Mouse (Mus musculus) midbrain, embryonic 16.5 days (tissue): ENCODE data around the gene Muc4. TPM values are rescaled to one million over a fixed set of nuclear protein-coding genes. Genes with fewer than 3 reads are reported as not detected.

ENCODE experiments used
- ATAC-seq: fragments of 200-750 bp; cut with Nextera tagmentation; 2 replicates; pipeline ENCODE4 v1.8.0; 2017; ENCODE audit warnings: moderate TSS enrichment
- H3K27ac ChIP-seq: fragments of 300-500 bp; sonication (generic); 2 replicates; pipeline ENCODE4 v1.5.1; 2014; ENCODE audit warnings: mild to moderate bottlenecking, low read length, mixed read lengths
- H3K27me3 ChIP-seq: fragments of 300-500 bp; sonication (generic); 2 replicates; pipeline ENCODE4 v1.6.1; 2014; ENCODE audit warnings: low read depth, low read length, mixed read lengths; ENCODE audit not compliant: control insufficient read depth, insufficient read depth
- H3K36me3 ChIP-seq: fragments of 300-500 bp; sonication (generic); 2 replicates; pipeline ENCODE4 v1.6.1; 2014; ENCODE audit warnings: mild to moderate bottlenecking, low read length, moderate library complexity, mixed read lengths; ENCODE audit not compliant: control insufficient read depth, insufficient read depth
- H3K4me1 ChIP-seq: fragments of 300-500 bp; sonication (generic); 2 replicates; pipeline ENCODE4 v1.6.1; 2014; ENCODE audit warnings: mild to moderate bottlenecking, low read length, mixed read lengths; ENCODE audit not compliant: control insufficient read depth, insufficient read depth
- H3K4me2 ChIP-seq: fragments of 300-500 bp; sonication (generic); 2 replicates; pipeline ENCODE4 v1.6.1; 2014; ENCODE audit warnings: mild to moderate bottlenecking, low read length, mixed read lengths
- H3K4me3 ChIP-seq: fragments of 300-500 bp; sonication (generic); 2 replicates; pipeline ENCODE4 v1.5.1; 2014; ENCODE audit warnings: low read depth, mild to moderate bottlenecking, low read length, moderate library complexity, mixed read lengths
- H3K9ac ChIP-seq: fragments of 300-500 bp; sonication (generic); 2 replicates; pipeline ENCODE4 v1.6.1; 2014; ENCODE audit warnings: low read depth, low read length, mixed read lengths
- H3K9me3 ChIP-seq: fragments of 300-500 bp; sonication (generic); replicated peaks from 2 replicates; pipeline ENCODE4 v1.6.1; 2014; ENCODE audit warnings: mild to moderate bottlenecking, low read length, mixed read lengths; ENCODE audit not compliant: control insufficient read depth, poor library complexity, severe bottlenecking
- WGBS: fragments of 180-500 bp; shearing (Covaris S2); extraction: QIAGEN DNeasy Blood & Tissue Kit; methylation state at CpG from one replicate; pipeline ENCODE4 v1.1.7; 2014; 5-methylcytosine and 5-hydroxymethylcytosine counted together
- polyA plus RNA-seq: library from polyadenylated mRNA; unstranded; fragments of >200 nt; fragmentation: Nextera tagmentation; extraction: Ambion mirVana; gene quantifications from 2 replicates; pipeline ENCODE4 v1.2.1, GENCODE M21; 2015

Muc4 gene
- polyA plus RNA-seq, 1 experiment from 2014 or later = not detected

DNA sequence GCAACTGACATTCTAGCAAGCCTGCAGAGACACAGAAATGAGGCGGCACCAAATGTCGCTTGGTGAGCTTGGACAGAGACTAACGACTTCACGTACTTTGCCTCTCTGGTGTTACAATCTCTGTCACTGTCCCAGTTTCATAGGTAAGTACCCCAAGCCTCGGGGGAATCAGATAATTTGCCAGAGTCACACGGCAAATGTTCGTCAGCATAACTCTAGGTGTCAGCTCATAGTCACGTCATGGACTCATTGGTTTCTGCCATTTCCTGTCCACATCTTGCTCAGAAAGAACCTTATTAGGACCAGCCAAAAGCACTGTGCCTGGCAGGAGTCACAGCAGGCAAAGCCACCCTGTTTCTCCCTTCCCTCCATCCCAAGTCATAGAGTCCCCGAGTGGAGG lies 5.7 kb downstream of the Muc4 start:
- no peak for ATAC-seq

DNA sequence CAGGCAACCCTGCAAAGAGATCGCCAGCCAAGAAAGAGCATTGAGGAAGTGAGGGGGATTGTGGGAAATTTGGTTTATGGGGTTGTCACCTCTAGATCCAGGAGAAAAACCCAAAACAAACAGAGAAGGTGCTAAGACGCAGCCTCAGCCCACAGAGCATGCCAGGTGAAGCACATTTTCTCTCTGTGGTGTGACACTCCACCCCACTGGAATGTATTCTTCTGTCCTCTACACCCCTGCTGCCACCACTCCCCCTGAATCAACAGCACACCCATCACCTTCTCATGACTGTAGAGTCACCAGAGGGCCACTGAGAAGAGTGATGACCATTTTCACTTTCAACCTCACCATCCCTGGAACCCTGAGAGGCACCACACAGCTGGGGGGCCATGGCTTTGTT lies 7.0 kb downstream of the Muc4 start:
- Histone ChIP-seq H3K9me3 (no peaks in the 10 kb centered on the region), H3K27me3 (no peaks in the 10 kb centered on the region), H3K4me2 (no peak overlapping the region), H3K4me3 (no peak overlapping the region), H3K4me1 (no peaks in the 10 kb centered on the region), H3K27ac (no peak overlapping the region), H3K36me3 (no peaks in the 10 kb centered on the region), H3K9ac (no peak overlapping the region)
- ATAC-seq = no peak
- 80% methylated on average over 2 of the region's 2 CpGs for WGBS

More for the DNA sequence above, 5.7 kb downstream of the Muc4 start:
- Histone ChIP-seq H3K4me1 (no peaks in the 10 kb centered on the region), H3K4me3 (no peak overlapping the region), H3K4me2 (no peak overlapping the region), H3K36me3 (no peaks in the 10 kb centered on the region), H3K27ac (no peak overlapping the region), H3K9me3 (no peaks in the 10 kb centered on the region), H3K9ac (no peak overlapping the region), H3K27me3 (no peaks in the 10 kb centered on the region)
- WGBS = 86% methylated on average over 9 of the region's 9 CpGs

DNA sequence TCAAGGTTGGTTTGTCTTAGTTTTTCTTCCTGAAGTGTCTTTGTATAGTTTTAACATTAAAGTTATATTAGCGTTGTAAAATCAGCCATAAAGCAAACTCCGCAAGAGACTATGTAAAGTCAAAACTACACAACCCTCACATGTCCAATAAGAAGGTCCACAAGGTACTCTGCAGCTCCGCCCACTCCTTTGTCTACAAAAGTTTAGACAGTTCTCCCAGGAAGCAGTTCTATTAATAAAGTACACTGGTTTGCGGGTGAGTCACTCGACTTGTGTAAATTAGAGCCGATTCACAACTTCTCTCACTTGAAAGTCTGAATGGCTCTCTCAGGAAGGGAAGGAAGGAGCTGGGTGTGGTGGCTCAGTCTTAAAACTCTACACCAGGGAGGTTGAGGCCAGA lies 10.2 kb downstream of the Muc4 start:
- no peaks in the 10 kb centered on the region for H3K36me3 ChIP-seq
- H3K9ac ChIP-seq = no peak overlapping the region
- ATAC-seq = no peak
- H3K27ac ChIP-seq = no peak overlapping the region
- H3K4me3 ChIP-seq = no peak overlapping the region
- H3K4me2 ChIP-seq = no peak overlapping the region
- H3K9me3 ChIP-seq = no peaks in the 10 kb centered on the region
- no peaks in the 10 kb centered on the region for H3K4me1 ChIP-seq
- 82% methylated on average over 6 of the region's 6 CpGs for WGBS
- no peaks in the 10 kb centered on the region for H3K27me3 ChIP-seq

DNA sequence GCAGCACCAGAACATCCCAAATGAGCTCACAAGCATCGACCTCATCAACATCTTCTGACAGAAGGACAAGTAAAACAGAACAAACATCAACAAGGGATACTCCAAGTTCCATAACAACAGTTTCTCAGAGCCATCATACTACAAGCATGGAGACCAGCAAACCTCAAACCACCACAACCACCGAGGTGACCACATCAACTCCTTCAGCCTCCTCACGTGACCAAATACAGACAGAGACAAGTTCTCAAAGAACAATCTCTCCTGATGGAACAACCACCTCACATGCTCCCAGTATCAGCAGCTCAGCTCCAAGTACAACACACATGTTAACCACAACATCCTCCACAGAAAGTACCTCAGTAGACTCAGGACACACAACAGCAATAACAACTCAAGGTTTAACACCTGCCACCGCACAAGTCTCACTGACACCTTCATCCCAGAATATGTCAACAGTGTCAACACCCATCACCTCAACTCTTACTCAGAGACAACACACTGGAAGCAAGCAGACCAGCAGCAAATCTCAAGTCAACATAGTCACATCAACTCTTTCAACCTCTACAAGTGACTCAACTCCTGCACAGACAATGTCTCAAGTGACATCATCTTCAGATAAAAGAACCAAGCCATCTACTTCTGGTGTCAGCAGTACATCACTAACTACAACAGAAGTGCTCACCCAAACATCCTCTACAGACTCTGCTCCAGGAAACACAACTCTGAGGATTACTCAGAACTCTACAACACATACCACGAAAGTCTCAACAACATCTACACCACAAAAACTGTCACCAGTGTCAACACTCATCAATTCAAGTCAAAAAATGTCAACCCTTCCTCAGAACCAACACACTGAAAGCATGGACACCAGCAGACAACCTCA lies 14.8 kb downstream of the Muc4 start:
- H3K4me1 ChIP-seq = no peaks in the 10 kb centered on the region
- H3K36me3 ChIP-seq = no peaks in the 10 kb centered on the region
- WGBS = 88% methylated on average over 5 of the region's 5 CpGs
- no peak overlapping the region for H3K9ac ChIP-seq
- no peaks in the 10 kb centered on the region for H3K27me3 ChIP-seq
- H3K9me3 ChIP-seq = no peaks in the 10 kb centered on the region
- no peak for ATAC-seq
- H3K4me2 ChIP-seq = no peak overlapping the region
- H3K4me3 ChIP-seq = no peak overlapping the region
- no peak overlapping the region for H3K27ac ChIP-seq

DNA sequence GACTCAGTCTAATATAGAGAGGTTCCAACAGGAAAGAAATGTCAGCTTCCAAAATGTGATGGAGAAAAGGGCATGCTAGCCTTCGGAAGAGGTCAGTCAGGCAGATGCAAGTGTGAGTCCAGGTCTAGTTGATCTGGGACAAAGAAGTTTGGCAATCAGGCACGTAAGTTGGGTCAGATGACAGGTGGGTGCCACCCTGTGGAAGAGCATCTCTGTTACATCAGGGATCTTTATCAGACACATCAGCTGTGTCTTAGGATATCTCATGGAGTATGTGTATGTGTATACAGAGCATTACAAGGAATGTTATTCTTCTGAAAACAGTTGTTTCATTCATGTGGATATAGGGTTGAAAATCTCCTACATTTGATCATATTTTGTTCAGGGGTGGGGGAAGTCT lies 28.9 kb downstream of the Muc4 start:
- H3K36me3 ChIP-seq = no peaks in the 10 kb centered on the region
- no peaks in the 10 kb centered on the region for H3K27me3 ChIP-seq
- H3K4me3 ChIP-seq = no peak overlapping the region
- no peak overlapping the region for H3K27ac ChIP-seq
- ATAC-seq = no peak
- WGBS = 88% methylated on average over 2 of the region's 2 CpGs
- H3K9me3 ChIP-seq = no peaks in the 10 kb centered on the region
- no peaks in the 10 kb centered on the region for H3K4me1 ChIP-seq
- no peak overlapping the region for H3K4me2 ChIP-seq
- H3K9ac ChIP-seq = no peak overlapping the region

DNA sequence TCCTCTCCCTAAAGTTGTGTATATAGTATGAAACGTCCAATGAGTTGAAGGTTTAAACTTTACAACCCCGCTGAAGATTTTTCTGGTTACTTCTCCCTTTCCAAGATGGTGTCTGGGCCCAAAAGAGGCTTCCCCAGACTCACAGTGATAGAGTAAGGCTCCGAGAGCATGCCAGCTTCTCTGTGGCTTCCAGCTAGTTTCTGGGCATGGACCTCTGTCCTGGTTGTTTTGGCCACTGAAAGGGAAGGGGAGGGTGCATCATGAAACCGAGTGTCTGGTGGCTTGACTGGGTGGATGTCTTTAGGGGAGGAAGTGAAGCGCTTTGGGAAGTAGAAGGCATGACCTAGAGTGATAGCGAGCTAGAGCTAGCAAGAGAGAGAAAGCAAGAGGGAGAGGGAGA lies 29.3 kb downstream of the Muc4 start:
- no peak for ATAC-seq
- H3K9me3 ChIP-seq = no peaks in the 10 kb centered on the region
- no peak overlapping the region for H3K4me3 ChIP-seq
- no peaks in the 10 kb centered on the region for H3K4me1 ChIP-seq
- no peak overlapping the region for H3K27ac ChIP-seq
- H3K9ac ChIP-seq = no peak overlapping the region
- no peaks in the 10 kb centered on the region for H3K36me3 ChIP-seq
- WGBS = 83% methylated on average over 6 of the region's 6 CpGs
- H3K4me2 ChIP-seq = no peak overlapping the region
- H3K27me3 ChIP-seq = no peaks in the 10 kb centered on the region

DNA sequence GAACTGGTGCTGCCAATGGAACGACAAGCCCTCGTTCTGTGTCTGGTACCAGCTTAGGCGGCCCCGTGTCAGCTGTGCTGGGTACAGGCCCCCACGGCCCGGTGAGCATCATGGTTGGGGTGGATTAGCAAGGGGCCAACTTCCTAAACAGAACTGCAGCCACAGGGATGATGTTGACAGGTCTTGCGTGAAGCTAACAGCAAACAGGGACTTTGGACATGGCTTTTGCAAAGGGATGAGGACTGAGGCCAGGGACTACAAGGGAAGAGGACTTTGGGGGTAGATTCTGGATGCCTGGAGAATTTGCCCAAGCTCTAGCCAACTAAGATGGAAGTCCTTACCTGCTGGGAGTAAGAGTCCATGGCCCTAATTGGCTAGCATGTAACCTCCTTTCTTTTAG lies 31.2 kb downstream of the Muc4 start:
- H3K4me1 ChIP-seq = no peaks in the 10 kb centered on the region
- no peak overlapping the region for H3K9ac ChIP-seq
- H3K27me3 ChIP-seq = no peaks in the 10 kb centered on the region
- no peak overlapping the region for H3K4me3 ChIP-seq
- 94% methylated on average over 7 of the region's 7 CpGs for WGBS
- H3K9me3 ChIP-seq = no peaks in the 10 kb centered on the region
- H3K36me3 ChIP-seq = no peaks in the 10 kb centered on the region
- H3K27ac ChIP-seq = no peak overlapping the region
- no peak overlapping the region for H3K4me2 ChIP-seq
- no peak for ATAC-seq

DNA sequence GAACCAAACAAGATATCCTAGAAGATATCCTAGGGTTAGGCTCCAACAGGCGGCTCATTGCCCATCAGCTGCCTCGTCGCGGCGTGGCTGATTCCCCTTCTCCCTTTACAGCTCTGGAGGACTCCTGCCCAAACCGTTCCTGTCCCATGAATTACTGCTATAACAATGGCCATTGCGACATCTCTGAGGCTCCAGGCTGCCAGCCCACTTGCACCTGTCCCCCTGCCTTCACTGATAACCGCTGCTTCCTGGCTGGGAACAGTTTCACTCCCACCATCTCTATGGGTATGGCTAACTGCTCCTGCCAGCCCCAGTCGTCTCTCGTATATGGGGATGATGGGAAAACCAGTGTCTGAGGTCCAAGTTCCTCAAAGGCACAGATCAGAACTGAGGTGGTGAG lies 41.0 kb downstream of the Muc4 start:
- H3K27ac ChIP-seq = no peak overlapping the region
- H3K9me3 ChIP-seq = no peaks in the 10 kb centered on the region
- no peak overlapping the region for H3K9ac ChIP-seq
- no peaks in the 10 kb centered on the region for H3K36me3 ChIP-seq
- H3K27me3 ChIP-seq = no peaks in the 10 kb centered on the region
- ATAC-seq = no peak
- no peak overlapping the region for H3K4me3 ChIP-seq
- no peaks in the 10 kb centered on the region for H3K4me1 ChIP-seq
- 83% methylated on average over 10 of the region's 10 CpGs for WGBS
- H3K4me2 ChIP-seq = no peak overlapping the region

DNA sequence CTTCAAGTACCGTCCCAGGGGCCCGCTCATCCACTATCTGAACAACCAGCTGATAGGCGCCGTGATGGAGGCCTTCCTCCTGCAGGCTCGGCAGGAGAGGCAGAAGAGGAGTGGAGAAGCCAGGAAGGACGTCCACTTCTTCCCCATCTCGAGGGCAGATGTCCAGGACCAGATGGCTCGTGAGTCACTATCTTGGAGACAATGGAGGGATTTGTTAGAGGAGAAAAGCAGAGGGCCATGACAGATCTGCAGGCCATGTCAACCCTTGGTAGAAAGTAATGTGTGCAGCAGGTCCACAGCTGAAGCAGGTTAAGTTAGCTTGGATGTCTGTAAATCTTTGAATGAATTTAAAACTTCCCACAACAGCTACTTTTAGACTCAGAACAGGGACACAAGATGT lies 43.3 kb downstream of the Muc4 start:
- no peaks in the 10 kb centered on the region for H3K9me3 ChIP-seq
- no peaks in the 10 kb centered on the region for H3K27me3 ChIP-seq
- WGBS = 59% methylated on average over 8 of the region's 8 CpGs
- H3K9ac ChIP-seq = no peak overlapping the region
- H3K27ac ChIP-seq = no peak overlapping the region
- no peaks in the 10 kb centered on the region for H3K4me1 ChIP-seq
- no peak for ATAC-seq
- H3K4me2 ChIP-seq = no peak overlapping the region
- no peak overlapping the region for H3K4me3 ChIP-seq
- no peaks in the 10 kb centered on the region for H3K36me3 ChIP-seq
